Mouse (Mus musculus) right cerebral cortex, postnatal 36 days (tissue): ENCODE measurements at regions not wholly inside any gene's neighbourhood (a gene's known extent, or its start where the extent isn't known, plus 50 kb on each side); places are given as distances from the start of the nearest gene placed in this dataset.

Experiments
- DNase-seq, 2 experiments: peaks; one replicate each; pipeline ENCODE4 v3.0.0; 2022; ENCODE audit warnings: low spot score in 2 of 2, mixed read lengths in 1 of 2

GRCm38 (mm10) chr2:133436913-133437843 is 114.8 kb upstream of the Bmp2 start:
- no peak for DNase-seq

- no peak for DNase-seq
Measured at GRCm38 (mm10) chr2:133438018-133438417, 113.9 kb upstream of the Bmp2 start.

- DNase-seq, result no peak
Measured at GRCm38 (mm10) chr2:133443024-133443423, 108.9 kb upstream of the Bmp2 start.

- DNase-seq, result no peak
Measured at GRCm38 (mm10) chr2:133443490-133443889, 108.5 kb upstream of the Bmp2 start.

GRCm38 (mm10) chr2:133452947-133453346 is 99.0 kb upstream of the Bmp2 start:
- no peak for DNase-seq

- DNase-seq, result no peak
Measured at GRCm38 (mm10) chr2:133455484-133456170, 96.3 kb upstream of the Bmp2 start.

GRCm38 (mm10) chr2:133456785-133457184 is 95.2 kb upstream of the Bmp2 start:
- DNase-seq, result no peak

GRCm38 (mm10) chr2:133458735-133459134 is 93.2 kb upstream of the Bmp2 start:
- no peak for DNase-seq

- DNase-seq, result no peak
Measured at GRCm38 (mm10) chr2:133460814-133461213, 91.1 kb upstream of the Bmp2 start.

- DNase-seq, result no peak
Measured at GRCm38 (mm10) chr2:133462378-133462777, 89.6 kb upstream of the Bmp2 start.

- no peak for DNase-seq
Measured at GRCm38 (mm10) chr2:133467170-133468168, 84.5 kb upstream of the Bmp2 start.

- no peak for DNase-seq
Measured at GRCm38 (mm10) chr2:133472966-133473744, 78.8 kb upstream of the Bmp2 start.

- no peak for DNase-seq
Measured at GRCm38 (mm10) chr2:133474174-133474573, 77.8 kb upstream of the Bmp2 start.

- DNase-seq, result no peak
Measured at GRCm38 (mm10) chr2:133480870-133481269, 71.1 kb upstream of the Bmp2 start.

GRCm38 (mm10) chr2:133481305-133481704 is 70.7 kb upstream of the Bmp2 start:
- no peak for DNase-seq

GRCm38 (mm10) chr2:133481785-133482184 is 70.2 kb upstream of the Bmp2 start:
- no peak for DNase-seq

GRCm38 (mm10) chr2:133495443-133495842 is 56.5 kb upstream of the Bmp2 start:
- DNase-seq, result no peak

GRCm38 (mm10) chr2:133496389-133496788 is 55.6 kb upstream of the Bmp2 start:
- no peak for DNase-seq

- no peak for DNase-seq
Measured at GRCm38 (mm10) chr2:133497071-133497470, 54.9 kb upstream of the Bmp2 start.

- no peak for DNase-seq
Measured at GRCm38 (mm10) chr2:133497541-133498185, 54.3 kb upstream of the Bmp2 start.
